Mouse (Mus musculus) heart, embryonic 16.5 days (tissue): ENCODE results near the gene Fam168b. TPM values are rescaled to one million over a fixed set of nuclear protein-coding genes. Genes with fewer than 3 reads are reported as not detected.

Experiments used
- ATAC-seq: fragments of 200-750 bp; cut with Nextera tagmentation; replicated peaks from 2 replicates; pipeline ENCODE4 v1.8.0; 2017; ENCODE audit warnings: moderate number of reproducible peaks; ENCODE audit not compliant: insufficient read depth, low FRiP score; ENCODE audit errors: extremely low read depth
- H3K27ac ChIP-seq: fragments of 300-500 bp; sonication (generic); 2 replicates; pipeline ENCODE4 v1.5.1; 2014; ENCODE audit warnings: mild to moderate bottlenecking, low read length, control low read depth, moderate library complexity
- H3K27me3 ChIP-seq: fragments of 300-500 bp; sonication (generic); 2 replicates; pipeline ENCODE4 v1.6.1; 2014; ENCODE audit warnings: low read length, mixed read lengths; ENCODE audit not compliant: control insufficient read depth, insufficient read depth
- H3K36me3 ChIP-seq: fragments of 300-500 bp; sonication (generic); 2 replicates; pipeline ENCODE4 v1.6.1; 2014; ENCODE audit not compliant: control insufficient read depth, insufficient read depth
- H3K4me1 ChIP-seq: fragments of 300-500 bp; sonication (generic); 2 replicates; pipeline ENCODE4 v1.6.1; 2014; ENCODE audit warnings: low read length, mixed read lengths; ENCODE audit not compliant: control insufficient read depth, insufficient read depth
- H3K4me2 ChIP-seq: fragments of 300-500 bp; sonication (generic); 2 replicates; pipeline ENCODE4 v1.6.1; 2014; ENCODE audit warnings: low read depth, mild to moderate bottlenecking, control low read depth, low read length
- H3K4me3 ChIP-seq: fragments of 300-500 bp; sonication (generic); 2 replicates; pipeline ENCODE4 v1.5.1; 2014; ENCODE audit warnings: mild to moderate bottlenecking, control low read depth, low read length
- H3K9ac ChIP-seq: fragments of 300-500 bp; sonication (generic); 2 replicates; pipeline ENCODE4 v1.6.1; 2014; ENCODE audit warnings: low read length, control low read depth
- H3K9me3 ChIP-seq: fragments of 300-500 bp; sonication (generic); replicated peaks from 2 replicates; pipeline ENCODE4 v1.6.1; 2016; ENCODE audit warnings: low read length; ENCODE audit not compliant: control insufficient read depth
- WGBS: fragments of 180-500 bp; shearing (Covaris S2); extraction: QIAGEN DNeasy Blood & Tissue Kit; methylation state at CpG from one replicate; pipeline ENCODE4 v1.1.7; 2014; 5-methylcytosine and 5-hydroxymethylcytosine counted together
- polyA plus RNA-seq: library from polyadenylated mRNA; unstranded; fragments of >200 nt; fragmentation: Nextera tagmentation; extraction: Ambion mirVana; gene quantifications from 2 replicates; pipeline ENCODE4 v1.2.1, GENCODE M21; 2015

Gene Fam168b
- polyA plus RNA-seq, 1 experiment from 2014 or later, result 43.4 TPM

DNA sequence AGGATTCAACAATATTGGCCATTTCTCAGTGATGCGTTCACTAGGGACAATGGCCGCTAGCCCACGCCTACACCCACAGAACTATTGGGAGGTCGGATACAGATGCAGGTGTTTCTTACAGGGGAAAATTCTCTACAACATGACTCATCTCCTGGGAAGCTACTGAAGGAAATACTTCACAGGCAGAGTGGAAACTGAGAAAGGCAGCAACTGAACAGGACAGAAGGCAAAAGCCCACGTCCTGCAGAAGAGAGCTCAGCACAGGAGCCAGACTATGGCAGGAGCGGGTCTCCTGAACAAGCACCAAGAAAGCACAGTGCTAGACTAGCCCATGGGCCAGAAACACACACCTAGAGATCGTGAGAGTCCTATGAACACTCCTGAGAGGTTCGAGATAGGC lies 18.7 kb downstream of the Fam168b start:
- Histone ChIP-seq H3K4me3 (no peak overlapping the region), H3K4me1 (peaks cover 5% of the 10 kb centered on the region), H3K4me2 (no peak overlapping the region), H3K27ac (no peak overlapping the region), H3K36me3 (peaks cover 36% of the 10 kb centered on the region), H3K9me3 (no peaks in the 10 kb centered on the region), H3K9ac (no peak overlapping the region), H3K27me3 (no peaks in the 10 kb centered on the region)
- WGBS, result 72% methylated on average over 8 of the region's 8 CpGs
- ATAC-seq, result no peak

DNA sequence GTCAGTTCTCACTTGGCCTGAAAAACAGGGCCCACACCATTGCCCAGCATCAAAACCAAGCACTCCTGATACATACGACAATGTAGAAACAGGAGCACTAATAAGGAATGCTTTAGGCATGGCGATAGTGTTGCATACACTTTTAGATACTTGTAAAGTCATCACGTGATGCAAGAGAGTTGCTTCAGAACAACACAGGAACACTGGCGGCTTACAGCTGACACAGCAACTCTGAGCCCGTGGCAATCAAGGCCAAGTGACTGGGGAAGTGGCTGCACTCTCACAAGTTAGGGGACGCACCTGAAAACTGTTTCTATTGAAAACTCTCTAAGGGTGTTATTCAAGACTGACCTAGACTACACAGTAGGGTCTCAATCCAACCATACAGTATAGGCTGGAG lies 19.5 kb downstream of the Fam168b start:
- Histone ChIP-seq H3K4me3 (no peak overlapping the region), H3K27ac (no peak overlapping the region), H3K4me2 (no peak overlapping the region), H3K9me3 (no peaks in the 10 kb centered on the region), H3K9ac (no peak overlapping the region), H3K36me3 (peaks cover 39% of the 10 kb centered on the region), H3K27me3 (no peaks in the 10 kb centered on the region), H3K4me1 (peaks cover 3% of the 10 kb centered on the region; the same call in 1 of the 2 replicates)
- WGBS, result 76% methylated on average over 6 of the region's 6 CpGs
- ATAC-seq, result no peak

DNA sequence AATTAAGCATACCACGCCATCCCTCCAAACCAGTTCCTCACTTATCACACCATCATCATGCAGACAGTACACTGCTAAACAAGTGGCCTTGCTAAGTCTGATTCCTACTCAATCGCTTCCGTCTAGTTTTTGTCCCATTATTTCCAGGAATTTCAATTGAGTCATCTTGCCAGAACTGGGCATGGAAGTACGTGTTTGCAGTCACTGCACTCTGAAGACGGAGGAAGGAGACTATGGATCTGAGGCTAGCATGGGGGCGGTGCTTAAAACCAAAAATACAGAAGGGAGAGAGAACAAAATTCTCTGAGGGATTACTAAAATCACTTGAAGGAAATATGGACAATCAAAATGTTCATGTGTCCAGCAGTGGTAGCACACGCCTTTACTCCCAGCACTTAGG lies 20.1 kb downstream of the Fam168b start:
- WGBS, result 94% methylated on average over 7 of the region's 7 CpGs
- peaks cover 39% of the 10 kb centered on the region for H3K36me3 ChIP-seq

DNA sequence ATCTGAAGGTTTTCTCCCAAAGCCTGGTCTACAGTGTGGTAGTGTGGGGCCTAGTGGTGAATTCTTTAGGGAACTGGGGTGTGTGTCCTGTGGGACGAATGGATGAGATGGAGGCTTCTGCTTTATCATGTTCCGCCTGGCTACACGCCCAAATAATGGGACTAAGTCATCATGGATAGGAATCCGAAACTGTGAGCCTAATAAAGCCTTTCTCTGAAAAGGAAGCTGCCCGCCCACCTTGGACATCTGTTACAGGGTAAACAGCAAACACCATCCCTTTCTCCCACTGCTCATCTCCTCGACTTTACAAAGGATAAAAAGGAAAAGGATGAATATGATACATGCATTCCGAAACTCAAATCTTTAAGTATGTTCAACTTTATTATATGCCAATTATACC lies 20.9 kb downstream of the Fam168b start:
- peaks cover 43% of the 10 kb centered on the region for H3K36me3 ChIP-seq
- no peak overlapping the region for H3K4me3 ChIP-seq
- no peak overlapping the region for H3K27ac ChIP-seq
- WGBS, result 92% methylated on average over 7 of the region's 7 CpGs
- no peaks in the 10 kb centered on the region for H3K27me3 ChIP-seq
- no peak overlapping the region for H3K9ac ChIP-seq
- H3K4me2 ChIP-seq, result no peak overlapping the region
- peaks cover 3% of the 10 kb centered on the region; the same call in 1 of the 2 replicates for H3K4me1 ChIP-seq
- ATAC-seq, result no peak
- H3K9me3 ChIP-seq, result no peaks in the 10 kb centered on the region

More for the DNA sequence above, 20.1 kb downstream of the Fam168b start:
- Histone ChIP-seq H3K4me1 (peaks cover 3% of the 10 kb centered on the region; the same call in 1 of the 2 replicates), H3K9me3 (no peaks in the 10 kb centered on the region), H3K4me2 (no peak overlapping the region), H3K27me3 (no peaks in the 10 kb centered on the region), H3K27ac (no peak overlapping the region), H3K4me3 (no peak overlapping the region), H3K9ac (no peak overlapping the region)
- ATAC-seq, result no peak

DNA sequence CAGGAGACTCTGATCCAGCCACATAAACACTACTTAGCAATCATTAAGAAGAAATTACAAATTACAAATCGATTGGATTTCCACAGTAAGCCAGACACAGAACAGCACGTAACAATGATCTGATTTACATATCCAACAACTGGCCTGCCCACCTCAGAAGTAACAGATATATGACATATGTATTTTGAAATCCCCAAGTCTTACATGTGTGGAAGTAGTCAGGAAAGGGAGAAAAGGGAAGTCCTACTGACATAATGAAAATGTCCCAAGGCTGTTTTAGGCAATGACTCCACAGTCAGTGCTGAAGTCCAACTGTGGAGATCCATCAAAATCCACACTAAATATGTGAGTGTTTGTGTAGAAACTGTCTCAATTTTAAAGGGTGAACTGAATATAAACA lies 21.5 kb downstream of the Fam168b start:
- no peaks in the 10 kb centered on the region for H3K9me3 ChIP-seq
- no peak overlapping the region for H3K27ac ChIP-seq
- no peak overlapping the region for H3K4me3 ChIP-seq
- no peak overlapping the region for H3K4me2 ChIP-seq
- H3K27me3 ChIP-seq, result no peaks in the 10 kb centered on the region
- peaks cover 3% of the 10 kb centered on the region; the same call in 1 of the 2 replicates for H3K4me1 ChIP-seq
- WGBS, result 93% methylated on average over 2 of the region's 2 CpGs
- H3K36me3 ChIP-seq, result peaks cover 45% of the 10 kb centered on the region
- ATAC-seq, result no peak
- no peak overlapping the region for H3K9ac ChIP-seq

DNA sequence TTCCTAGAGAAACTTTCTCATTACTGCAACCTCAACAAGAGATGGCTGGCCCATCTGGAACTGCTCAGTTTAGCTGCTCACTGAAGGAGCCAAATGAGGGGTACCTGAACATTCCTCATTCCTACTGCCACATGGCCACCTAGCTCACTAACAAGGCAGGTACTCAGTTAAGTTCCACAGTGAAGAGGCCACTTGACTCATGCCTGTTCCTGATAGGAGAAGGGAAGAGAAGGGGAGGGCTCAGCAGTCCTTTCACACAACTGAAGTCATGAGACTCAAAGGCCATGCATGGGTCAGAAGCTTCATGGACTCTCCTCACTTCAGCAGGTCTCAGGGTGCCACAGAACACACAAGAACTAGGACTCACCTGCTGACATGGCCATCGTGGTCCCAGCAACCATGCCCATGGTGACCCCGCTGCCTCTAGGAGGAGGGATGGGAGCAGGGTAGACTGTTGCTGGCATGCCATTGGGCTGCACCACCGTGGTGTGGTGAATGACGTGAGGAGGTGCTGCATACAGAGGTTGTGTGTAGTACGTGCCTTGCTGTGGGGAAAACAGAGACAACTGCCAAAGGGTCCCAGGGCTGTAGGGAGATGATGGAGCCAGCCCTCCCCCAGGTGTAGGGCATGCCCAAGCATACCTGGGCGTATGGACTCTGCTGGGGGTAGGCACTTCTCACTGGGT lies 23.5 kb downstream of the Fam168b start:
- no peak for ATAC-seq
- H3K27me3 ChIP-seq, result no peaks in the 10 kb centered on the region
- 82% methylated on average over 6 of the region's 6 CpGs for WGBS
- no peak overlapping the region for H3K4me2 ChIP-seq
- H3K4me1 ChIP-seq, result no peaks in the 10 kb centered on the region
- no peaks in the 10 kb centered on the region for H3K9me3 ChIP-seq
- H3K36me3 ChIP-seq, result peaks cover 62% of the 10 kb centered on the region
- no peak overlapping the region for H3K9ac ChIP-seq
- H3K4me3 ChIP-seq, result no peak overlapping the region
- no peak overlapping the region for H3K27ac ChIP-seq

DNA sequence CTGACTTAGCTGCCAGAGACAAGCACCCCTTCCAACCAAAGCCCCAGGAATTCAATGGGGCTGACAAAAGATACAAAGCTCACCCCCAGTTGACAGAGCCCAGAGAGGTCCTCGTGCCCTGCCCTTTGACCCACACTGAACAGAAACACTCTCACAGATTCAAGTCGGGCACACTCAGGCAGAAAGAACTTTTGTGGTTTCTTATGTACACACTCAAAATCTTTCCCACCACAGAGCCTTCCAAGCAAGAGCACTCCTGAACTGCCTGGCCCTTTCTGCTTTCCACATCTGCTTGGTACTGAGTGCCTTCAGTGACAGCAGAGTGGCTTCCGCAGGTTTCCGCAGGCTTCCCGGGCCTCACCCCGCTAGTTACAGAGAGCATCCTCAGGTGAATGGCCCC lies 27.0 kb downstream of the Fam168b start:
- no peak for ATAC-seq
- H3K4me1 ChIP-seq, result peaks cover 2% of the 10 kb centered on the region; the same call in 1 of the 2 replicates
- peaks cover 64% of the 10 kb centered on the region for H3K36me3 ChIP-seq
- H3K27ac ChIP-seq, result no peak overlapping the region
- 88% methylated on average over 6 of the region's 6 CpGs for WGBS
- H3K9me3 ChIP-seq, result no peaks in the 10 kb centered on the region
- no peak overlapping the region for H3K9ac ChIP-seq
- no peak overlapping the region for H3K4me3 ChIP-seq
- H3K4me2 ChIP-seq, result no peak overlapping the region
- no peaks in the 10 kb centered on the region for H3K27me3 ChIP-seq

DNA sequence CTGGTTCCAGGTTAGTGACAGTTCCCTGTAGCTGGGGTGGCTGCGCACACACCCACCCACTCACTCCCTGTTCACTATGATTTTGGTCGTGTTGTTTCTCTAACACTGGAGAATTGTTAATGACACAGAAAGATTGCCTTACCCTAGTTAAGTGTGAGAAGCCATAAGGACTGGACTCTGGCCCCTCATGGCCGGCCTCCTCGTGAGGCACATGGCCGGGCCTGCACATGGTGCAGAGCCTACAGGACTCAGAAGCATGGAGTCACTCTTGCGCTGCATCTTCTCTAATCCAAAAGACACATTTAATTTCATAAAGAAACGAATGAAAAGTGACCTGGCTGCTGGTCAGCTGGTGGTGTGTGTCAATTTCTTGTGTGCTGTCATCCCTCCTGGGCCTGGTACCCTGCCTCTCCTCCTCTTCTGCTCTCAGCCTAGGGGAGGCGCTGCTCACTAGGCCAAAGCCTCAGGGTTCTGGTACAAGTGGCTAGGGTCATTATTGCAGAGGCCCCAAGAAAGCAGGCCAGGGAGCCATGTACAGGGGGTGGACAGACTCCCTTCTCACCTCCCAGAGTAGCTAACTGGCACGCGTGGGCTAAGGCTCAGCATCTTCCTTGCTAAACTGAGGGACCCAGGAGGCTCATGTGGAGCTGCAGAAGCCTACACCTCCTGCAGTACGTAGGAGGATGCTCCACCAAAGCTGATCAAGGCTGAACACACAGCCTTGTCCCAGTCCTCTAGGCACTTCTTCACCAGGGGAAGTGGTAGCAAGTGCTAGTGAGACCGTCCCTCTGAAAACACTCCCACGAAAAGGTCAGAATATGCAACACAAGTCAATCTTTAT lies 30.2 kb downstream of the Fam168b start:
- no peaks in the 10 kb centered on the region for H3K9me3 ChIP-seq
- no peak overlapping the region for H3K27ac ChIP-seq
- ATAC-seq, result no peak
- no peaks in the 10 kb centered on the region for H3K27me3 ChIP-seq
- H3K4me2 ChIP-seq, result no peak overlapping the region
- H3K9ac ChIP-seq, result no peak overlapping the region
- WGBS, result 90% methylated on average over 13 of the region's 13 CpGs
- H3K4me1 ChIP-seq, result peaks cover 2% of the 10 kb centered on the region; the same call in 1 of the 2 replicates
- H3K36me3 ChIP-seq, result peaks cover 45% of the 10 kb centered on the region
- no peak overlapping the region for H3K4me3 ChIP-seq

DNA sequence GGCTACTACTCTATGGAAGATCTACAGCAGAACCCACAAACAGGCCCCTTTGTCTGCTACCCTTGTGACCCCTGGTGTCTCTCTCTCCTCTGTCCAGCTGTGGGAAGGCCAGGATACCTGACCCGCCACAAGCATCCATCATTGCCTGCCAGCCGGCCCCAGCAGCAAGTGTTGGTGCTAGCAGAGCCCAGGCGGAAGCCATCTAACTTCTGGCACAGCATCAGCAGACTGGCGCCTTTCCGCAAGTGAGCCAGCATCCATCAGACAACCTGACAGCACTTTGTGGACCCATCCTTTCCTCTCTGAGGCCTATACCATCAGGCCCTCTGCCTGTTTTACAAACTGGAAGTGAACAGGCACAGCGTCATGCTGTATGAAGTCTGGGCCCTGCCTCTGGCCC lies 31.3 kb downstream of the Fam168b start:
- Histone ChIP-seq H3K9me3 (no peaks in the 10 kb centered on the region), H3K27ac (no peak overlapping the region), H3K4me2 (no peak overlapping the region), H3K9ac (no peak overlapping the region), H3K36me3 (peaks cover 36% of the 10 kb centered on the region), H3K4me3 (no peak overlapping the region), H3K27me3 (no peaks in the 10 kb centered on the region), H3K4me1 (peaks cover 2% of the 10 kb centered on the region; the same call in 1 of the 2 replicates)
- ATAC-seq, result no peak
- WGBS, result 67% methylated on average over 6 of the region's 6 CpGs
